Mouse (Mus musculus): Measurements from ENCODE around the gene Gm609.

Gm609 gene

GRCm38 (mm10) chr16:45363480-45364045 is 129.2 kb downstream of the Gm609 start:
- in situ Hi-C loops (cut with MboI; ENCODE audit: unreplicated experiment in 2 of 2) = no loop called here
